Mouse (Mus musculus) cerebellum, adult 2 months (tissue): ENCODE data around the gene Lgr5.

ENCODE experiments used
- CTCF ChIP-seq: fragments of 200-500 bp; IDR thresholded peaks from 2 replicates; pipeline ENCODE4 v1.5.1; 2011; ENCODE audit warnings: low read depth, mild to moderate bottlenecking, control low read depth, low read length, moderate library complexity, borderline replicate concordance; ENCODE audit not compliant: insufficient read depth
- POLR2A ChIP-seq: fragments of 200-500 bp; IDR thresholded peaks from 2 replicates; pipeline ENCODE4 v1.6.1; 2011; ENCODE audit warnings: low read length, control low read depth, borderline replicate concordance; ENCODE audit not compliant: insufficient read depth

DNA sequence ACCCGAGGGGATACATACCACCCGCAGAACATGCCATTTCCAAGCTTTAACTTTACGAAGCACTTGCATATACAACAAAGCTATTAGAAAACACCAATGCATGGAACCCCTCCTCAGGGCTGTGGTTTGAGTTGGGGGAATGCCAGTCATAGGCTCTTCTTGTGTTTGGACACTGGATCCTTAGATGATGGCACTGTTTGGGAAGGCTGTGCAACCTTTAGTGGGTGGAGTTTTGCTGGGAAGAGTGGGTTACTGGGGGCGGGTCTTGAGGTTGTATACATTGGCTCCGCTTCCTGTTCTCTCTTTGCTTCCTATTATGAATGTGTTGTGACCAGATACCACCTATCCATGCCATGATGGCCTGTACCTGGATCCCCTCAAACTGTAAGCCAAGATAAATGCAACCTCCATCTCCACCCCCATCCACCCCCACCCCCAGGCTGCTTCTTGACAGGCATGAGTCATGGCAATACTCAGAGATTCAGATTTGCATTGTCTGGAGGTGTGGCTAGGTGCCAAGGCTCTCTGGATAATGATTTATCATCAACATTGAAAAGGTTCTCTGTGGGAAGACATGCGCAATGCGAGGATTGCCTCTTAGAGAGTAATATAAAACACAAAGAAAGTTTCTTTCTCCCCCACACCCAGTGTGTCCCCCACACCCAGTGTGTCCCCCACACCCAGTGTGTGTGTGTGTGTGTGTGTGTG lies 95.6 kb downstream of the Lgr5 start:
- no peak for TF ChIP-seq CTCF
- TF ChIP-seq POLR2A = no peak
